Mouse (Mus musculus): ENCODE measurements at regions not wholly inside any gene's neighbourhood (a gene's known extent, or its start where the extent isn't known, plus 50 kb on each side); places are given as distances from the start of the nearest gene placed in this dataset.

DNA sequence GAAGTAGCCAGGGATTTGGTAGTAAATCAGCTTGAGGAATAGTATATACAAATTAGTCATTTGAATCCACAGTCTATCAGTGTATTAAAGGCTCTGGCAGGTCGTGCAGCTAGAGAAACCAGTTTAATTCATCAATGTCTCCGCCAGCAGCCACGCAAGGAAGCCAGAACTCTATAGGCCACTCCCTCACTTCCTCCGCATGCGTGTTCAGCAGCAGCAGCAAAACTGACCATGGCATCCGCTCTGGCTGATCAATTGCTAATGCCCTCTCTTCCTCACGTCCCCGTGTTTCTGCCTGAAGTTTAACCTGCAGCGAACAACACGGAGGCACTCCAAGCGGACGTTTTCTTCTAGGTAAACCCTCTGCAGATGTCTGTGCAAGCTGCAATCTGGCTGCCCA lies 564.2 kb upstream of the Gm19410 start:
- peaks cover 2% of the 10 kb centered on the region; the same call in 1 of the 2 replicates for H3K4me1 ChIP-seq (ENCODE audit: control insufficient read depth, insufficient read depth, low read length)
- no peak for TF ChIP-seq CTCF (IDR thresholded peaks at IDR 0.05; ENCODE audit: borderline replicate concordance, insufficient read depth, low read length)
- H3K27ac ChIP-seq (ENCODE audit: insufficient read depth, low read length), result no peak overlapping the region
- no peak overlapping the region for H3K4me3 ChIP-seq (ENCODE audit: insufficient read depth, low read length)

GRCm38 (mm10) chr8:35204971-35205370 lies 560.6 kb upstream of the Gm19410 start:
- Histone ChIP-seq H3K27ac (ENCODE audit: insufficient read depth, low read length) (no peak overlapping the region), H3K4me3 (ENCODE audit: insufficient read depth, low read length) (no peak overlapping the region), H3K4me1 (ENCODE audit: control insufficient read depth, insufficient read depth, low read length) (no peaks in the 10 kb centered on the region)
- TF ChIP-seq CTCF (IDR thresholded peaks at IDR 0.05; ENCODE audit: borderline replicate concordance, insufficient read depth, low read length), result no peak

GRCm38 (mm10) chr8:35205536-35205935 lies 560.1 kb upstream of the Gm19410 start:
- no peaks in the 10 kb centered on the region for H3K4me1 ChIP-seq (ENCODE audit: control insufficient read depth, insufficient read depth, low read length)
- TF ChIP-seq POLR2A (IDR thresholded peaks at IDR 0.05; ENCODE audit: low read depth, low read length) (no peak), CTCF (IDR thresholded peaks at IDR 0.05; ENCODE audit: borderline replicate concordance, insufficient read depth, low read length) (peak; percentile 48; the same call in 1 of the 2 replicates)
- H3K4me3 ChIP-seq (ENCODE audit: insufficient read depth, low read length), result no peak overlapping the region
- no peak overlapping the region for H3K27ac ChIP-seq (ENCODE audit: insufficient read depth, low read length)

- Histone ChIP-seq H3K4me1 (ENCODE audit: control insufficient read depth, insufficient read depth, low read length) (no peaks in the 10 kb centered on the region), H3K27ac (ENCODE audit: insufficient read depth, low read length) (no peak overlapping the region), H3K4me3 (ENCODE audit: insufficient read depth, low read length) (no peak overlapping the region)
- TF ChIP-seq POLR2A (IDR thresholded peaks at IDR 0.05; ENCODE audit: low read depth, low read length), result no peak
- no peak for TF ChIP-seq CTCF (IDR thresholded peaks at IDR 0.05; ENCODE audit: borderline replicate concordance, insufficient read depth, low read length)
Measured at GRCm38 (mm10) chr8:35206271-35206670, 559.3 kb upstream of the Gm19410 start.

DNA sequence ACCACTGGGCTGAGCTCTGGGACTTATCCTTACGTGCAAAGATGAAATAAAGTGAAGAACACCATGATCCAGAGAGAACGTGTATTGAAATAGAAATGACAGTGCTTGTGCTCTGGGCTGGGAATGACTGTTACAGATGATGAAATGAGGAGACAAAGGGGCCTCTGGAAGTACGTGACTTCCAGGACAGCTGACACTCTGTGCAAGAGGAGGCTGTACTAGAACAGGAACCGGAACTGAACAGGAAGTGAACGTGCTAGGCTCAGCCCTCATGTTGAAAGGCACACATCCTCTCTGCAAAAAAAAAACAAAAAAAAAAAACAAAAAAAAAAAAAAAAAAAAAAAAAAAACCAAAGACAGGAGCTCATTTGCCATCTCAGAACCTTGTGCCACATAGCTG lies 557.2 kb upstream of the Gm19410 start:
- H3K27ac ChIP-seq (ENCODE audit: insufficient read depth, low read length), result no peak overlapping the region
- no peak for TF ChIP-seq POLR2A (IDR thresholded peaks at IDR 0.05; ENCODE audit: low read depth, low read length)
- no peak for TF ChIP-seq CTCF (IDR thresholded peaks at IDR 0.05; ENCODE audit: borderline replicate concordance, insufficient read depth, low read length)
- no peak overlapping the region for H3K4me3 ChIP-seq (ENCODE audit: insufficient read depth, low read length)
- H3K4me1 ChIP-seq (ENCODE audit: control insufficient read depth, insufficient read depth, low read length), result no peaks in the 10 kb centered on the region

GRCm38 (mm10) chr8:35211506-35212452 lies 553.8 kb upstream of the Gm19410 start:
- Histone ChIP-seq H3K4me3 (ENCODE audit: insufficient read depth, low read length) (no peak overlapping the region), H3K4me1 (ENCODE audit: control insufficient read depth, insufficient read depth, low read length) (no peaks in the 10 kb centered on the region), H3K27ac (ENCODE audit: insufficient read depth, low read length) (no peak overlapping the region)
- TF ChIP-seq CTCF (IDR thresholded peaks at IDR 0.05; ENCODE audit: borderline replicate concordance, insufficient read depth, low read length) (no peak), POLR2A (IDR thresholded peaks at IDR 0.05; ENCODE audit: low read depth, low read length) (no peak)

- no peak for TF ChIP-seq CTCF (IDR thresholded peaks at IDR 0.05; ENCODE audit: borderline replicate concordance, insufficient read depth, low read length)
- Histone ChIP-seq H3K27ac (ENCODE audit: insufficient read depth, low read length) (no peak overlapping the region), H3K4me1 (ENCODE audit: control insufficient read depth, insufficient read depth, low read length) (no peaks in the 10 kb centered on the region), H3K4me3 (ENCODE audit: insufficient read depth, low read length) (no peak overlapping the region)
Measured at GRCm38 (mm10) chr8:35213515-35213914, 552.1 kb upstream of the Gm19410 start.

DNA sequence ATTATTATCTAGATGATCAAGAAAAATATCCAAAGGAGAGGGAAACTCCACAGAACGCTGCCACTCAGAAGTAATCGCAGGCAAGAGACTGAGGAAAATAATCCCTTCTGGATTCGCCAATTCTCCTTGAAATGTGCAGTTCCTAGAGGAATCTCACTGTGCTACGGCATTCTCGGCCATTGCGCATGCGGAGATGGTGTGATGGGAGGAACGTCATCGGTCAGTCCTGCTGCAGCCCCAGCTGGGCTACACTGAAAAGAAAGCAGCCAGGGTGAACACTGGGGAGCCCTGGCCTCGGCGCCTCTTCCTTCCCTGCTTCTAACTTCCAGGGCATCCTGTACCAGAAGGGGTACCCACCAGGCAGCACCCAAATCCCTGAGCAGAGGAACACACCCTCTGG lies 548.0 kb upstream of the Gm19410 start:
- no peak overlapping the region for H3K27ac ChIP-seq (ENCODE audit: insufficient read depth, low read length)
- no peaks in the 10 kb centered on the region for H3K4me1 ChIP-seq (ENCODE audit: control insufficient read depth, insufficient read depth, low read length)
- TF ChIP-seq POLR2A (IDR thresholded peaks at IDR 0.05; ENCODE audit: low read depth, low read length) (no peak), CTCF (IDR thresholded peaks at IDR 0.05; ENCODE audit: borderline replicate concordance, insufficient read depth, low read length) (no peak)
- H3K4me3 ChIP-seq (ENCODE audit: insufficient read depth, low read length), result no peak overlapping the region

DNA sequence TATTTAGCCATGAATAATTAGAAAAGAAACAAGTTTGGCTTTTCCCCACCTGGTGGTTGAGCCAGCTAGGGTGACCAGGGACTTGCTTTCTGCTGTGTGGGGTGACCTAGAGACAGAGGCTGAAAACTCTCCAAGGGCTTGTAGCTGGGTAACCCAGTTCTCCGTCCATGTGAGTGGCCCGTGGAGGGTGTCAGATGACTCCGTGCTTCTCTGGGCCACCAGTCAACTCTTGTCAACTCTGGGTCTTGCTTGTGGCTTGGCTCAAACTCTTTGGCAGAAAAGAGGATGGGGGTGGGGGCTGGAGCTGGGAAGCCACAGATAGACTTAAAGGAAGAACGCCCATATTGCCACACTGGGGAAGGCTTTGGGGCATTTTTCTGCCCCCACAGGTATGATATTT lies 547.3 kb upstream of the Gm19410 start:
- TF ChIP-seq POLR2A (IDR thresholded peaks at IDR 0.05; ENCODE audit: low read depth, low read length), result no peak
- no peak for TF ChIP-seq CTCF (IDR thresholded peaks at IDR 0.05; ENCODE audit: borderline replicate concordance, insufficient read depth, low read length)
- no peak overlapping the region for H3K4me3 ChIP-seq (ENCODE audit: insufficient read depth, low read length)
- no peak overlapping the region for H3K27ac ChIP-seq (ENCODE audit: insufficient read depth, low read length)
- H3K4me1 ChIP-seq (ENCODE audit: control insufficient read depth, insufficient read depth, low read length), result no peaks in the 10 kb centered on the region

DNA sequence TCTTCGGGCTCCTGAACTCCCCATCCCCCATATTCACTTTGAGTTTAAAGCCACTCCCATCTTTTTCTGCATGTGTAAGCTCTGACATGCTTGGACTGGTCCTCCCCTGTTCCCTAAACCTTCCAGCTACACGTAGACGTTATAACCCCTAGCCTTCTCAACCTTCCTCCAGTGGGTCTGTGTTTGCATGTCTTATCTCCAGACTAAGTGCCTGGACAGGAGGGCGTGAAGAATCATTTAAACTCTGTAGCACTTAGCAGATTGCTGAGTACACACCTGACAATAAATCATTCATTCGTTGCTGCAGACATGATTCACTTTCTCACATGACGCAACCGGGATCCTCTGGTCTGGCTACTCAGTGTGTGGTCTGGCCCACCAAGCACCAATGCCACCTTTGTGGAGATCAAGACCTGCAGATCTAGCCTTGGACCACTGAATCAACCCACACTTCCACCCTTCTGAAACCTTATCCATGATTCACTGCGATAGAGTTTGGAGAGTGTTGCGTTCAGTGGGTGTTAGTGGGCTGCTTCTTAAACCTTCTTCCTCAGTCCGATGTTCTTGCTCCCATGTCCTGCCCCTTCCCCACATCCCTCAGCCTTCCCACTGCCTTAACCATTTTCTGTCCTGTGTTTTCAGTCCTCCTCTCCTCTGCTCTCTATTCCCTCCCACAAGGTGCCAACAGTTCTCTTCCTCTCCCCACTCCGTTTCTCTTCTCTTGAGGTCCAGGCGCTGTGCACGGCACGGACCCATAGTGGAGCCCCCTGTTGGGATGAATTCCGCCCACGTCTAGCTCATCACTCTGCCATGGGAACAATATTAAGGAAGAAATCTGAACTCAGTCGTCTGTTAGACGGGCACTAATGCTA lies 541.3 kb upstream of the Gm19410 start:
- H3K27ac ChIP-seq (ENCODE audit: insufficient read depth, low read length), result no peak overlapping the region
- H3K4me1 ChIP-seq (ENCODE audit: control insufficient read depth, insufficient read depth, low read length), result no peaks in the 10 kb centered on the region
- TF ChIP-seq POLR2A (IDR thresholded peaks at IDR 0.05; ENCODE audit: low read depth, low read length) (no peak), CTCF (IDR thresholded peaks at IDR 0.05; ENCODE audit: borderline replicate concordance, insufficient read depth, low read length) (no peak)
- no peak overlapping the region for H3K4me3 ChIP-seq (ENCODE audit: insufficient read depth, low read length)
